Mouse (Mus musculus) erythroblast, embryonic 14.5 days (primary cell): ENCODE results near the gene Pde8b.

Experiments used
- GATA1 ChIP-seq: IDR thresholded peaks from 2 replicates; pipeline ENCODE4 v1.6.1; 2012; ENCODE audit warnings: low read length, inconsistent platforms, mixed read lengths
- TAL1 ChIP-seq: IDR thresholded peaks from 3 replicates; pipeline ENCODE4 v1.6.1; 2012; ENCODE audit warnings: low read length, inconsistent platforms, mixed read lengths

GRCm38 (mm10) chr13:95126801-95127200 lies 123.3 kb downstream of the Pde8b start:
- no peak for TF ChIP-seq TAL1
- no peak for TF ChIP-seq GATA1
